Mouse (Mus musculus) megakaryocyte, embryonic 14.5 days (primary cell): Measurements from ENCODE around the gene Rbms3.

Source experiments
- FLI1 ChIP-seq: IDR thresholded peaks from 2 replicates; pipeline ENCODE4 v1.6.1; 2012; ENCODE audit warnings: low read length, inconsistent platforms, mixed read lengths
- GATA1 ChIP-seq: IDR thresholded peaks from 3 replicates; pipeline ENCODE4 v1.6.1; 2012; ENCODE audit warnings: mixed read lengths, low read length, inconsistent platforms, borderline replicate concordance

DNA sequence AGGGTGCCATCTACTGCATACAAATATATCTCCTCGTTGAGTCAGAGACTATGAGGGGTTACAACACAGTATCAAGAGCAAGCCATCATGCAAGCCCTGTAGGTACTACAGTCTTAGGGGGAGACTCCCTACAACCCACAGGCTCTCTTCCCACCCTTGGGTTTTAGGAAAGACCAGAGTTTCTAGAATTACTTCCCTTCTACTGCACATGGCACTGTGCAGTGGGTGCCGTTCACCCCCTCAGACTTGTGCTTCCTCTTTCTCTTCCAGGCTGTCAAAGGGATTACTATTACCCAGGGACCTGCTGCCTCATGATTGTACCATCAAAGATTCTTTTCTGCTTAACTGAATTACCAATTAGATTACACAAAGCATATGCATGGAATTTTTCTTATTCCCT lies 16.4 kb upstream of the Rbms3 start:
- TF ChIP-seq GATA1 (no peak), FLI1 (no peak)
